In genomic region chr1:94203281-94203680, GRCm38 (mm10) we compare ENCODE assay signal across 12 mouse cellular contexts.
"Had no signal": no experiment of that assay in that cellular context is flagged by ENCODE, and none has a peak within 500 bp of the region (broad histone marks: within the 10 kb centered on the region; RNA-seq: fewer than 3 reads in every experiment).

No protein-coding gene starts in this region.

- DNase-seq: retina, postnatal 1 day; right cerebral cortex, adult 18-20 months; right cerebral cortex, postnatal 14 days; right cerebral cortex, postnatal 25 days; right cerebral cortex, postnatal 4 days; spleen, adult 18-20 months; thymus, adult 18-20 months; thymus, adult 2 months; thymus, postnatal 14 days; thymus, postnatal 25 days; thymus, postnatal 36 days; thymus, postnatal 4 days had no signal
